8 mouse cellular contexts compared by ENCODE assay signal in genomic region chr19:7436061-7436970, GRCm38 (mm10). TPM values are rescaled to one million over a fixed set of nuclear protein-coding genes. Genes with fewer than 3 reads are reported as not detected.
DNase-seq lines count a peak whose midpoint lies in the region; ATAC-seq lines count a peak whose summit lies in the region.

No protein-coding gene starts in this region.

- H3K27me3 ChIP-seq in forebrain, embryonic 12.5 days: no peaks in the 10 kb centered on the region
- no peaks in the 10 kb centered on the region for H3K27me3 ChIP-seq in forebrain, embryonic 10.5 days (ENCODE audit: poor library complexity, severe bottlenecking)
- H3K27me3 ChIP-seq in embryonic facial prominence, embryonic 13.5 days: no peaks in the 10 kb centered on the region
- H3K27me3 ChIP-seq in intestine, embryonic 15.5 days (replicated peaks): no peaks in the 10 kb centered on the region

- H3K4me3 ChIP-seq in forebrain, embryonic 12.5 days (replicated peaks): no peak overlapping the region
- no peak overlapping the region for H3K4me3 ChIP-seq in forebrain, embryonic 10.5 days
- H3K4me3 ChIP-seq in embryonic facial prominence, embryonic 13.5 days: no peak overlapping the region
- no peak overlapping the region for H3K4me3 ChIP-seq in intestine, embryonic 15.5 days (replicated peaks)

- H3K36me3 ChIP-seq in forebrain, embryonic 12.5 days (replicated peaks): peaks cover 42% of the 10 kb centered on the region
- peaks cover 54% of the 10 kb centered on the region for H3K36me3 ChIP-seq in forebrain, embryonic 10.5 days (replicated peaks)
- H3K36me3 ChIP-seq in embryonic facial prominence, embryonic 13.5 days: peaks cover 36% of the 10 kb centered on the region
- peaks cover 4% of the 10 kb centered on the region; the same call in 1 of the 2 replicates for H3K36me3 ChIP-seq in intestine, embryonic 15.5 days

- H3K4me2 ChIP-seq in forebrain, embryonic 12.5 days: no peak overlapping the region
- H3K4me2 ChIP-seq in embryonic facial prominence, embryonic 13.5 days: no peak overlapping the region
- H3K4me2 ChIP-seq in intestine, embryonic 15.5 days (replicated peaks): no peak overlapping the region

- peaks cover 7% of the 10 kb centered on the region; the same call in 1 of the 2 replicates for H3K4me1 ChIP-seq in forebrain, embryonic 12.5 days
- peaks cover under 1% of the 10 kb centered on the region; the same call in 1 of the 2 replicates for H3K4me1 ChIP-seq in forebrain, embryonic 10.5 days
- H3K4me1 ChIP-seq in embryonic facial prominence, embryonic 13.5 days: peaks cover 4% of the 10 kb centered on the region; the same call in 1 of the 2 replicates
- peaks cover 6% of the 10 kb centered on the region for H3K4me1 ChIP-seq in intestine, embryonic 15.5 days (replicated peaks)

- no peaks in the 10 kb centered on the region for H3K9me3 ChIP-seq in forebrain, embryonic 12.5 days
- H3K9me3 ChIP-seq in forebrain, embryonic 10.5 days: no peaks in the 10 kb centered on the region
- H3K9me3 ChIP-seq in embryonic facial prominence, embryonic 13.5 days: no peaks in the 10 kb centered on the region
- no peaks in the 10 kb centered on the region for H3K9me3 ChIP-seq in intestine, embryonic 15.5 days

- peak overlapping the region; percentile 36; the same call in 1 of the 2 replicates for H3K27ac ChIP-seq in forebrain, embryonic 12.5 days
- H3K27ac ChIP-seq in forebrain, embryonic 10.5 days: no peak overlapping the region
- H3K27ac ChIP-seq in embryonic facial prominence, embryonic 13.5 days: peak overlapping the region; percentile 68; the same call in 1 of the 2 replicates
- H3K27ac ChIP-seq in intestine, embryonic 15.5 days: no peak overlapping the region

- DNase-seq in forebrain, embryonic 10.5 days (ENCODE audit: extremely low spot score, low spot score): no peak
- peak; percentile 77 for DNase-seq in thymus, postnatal 0 days (ENCODE audit: low spot score)
- no peak for DNase-seq in thymus, adult 18-20 months
- peak; percentile 59 for DNase-seq in mesoderm, embryonic 11.5 days (ENCODE audit: low read depth, low spot score)
- DNase-seq in right cerebral cortex, postnatal 25 days: no peak

- peak; percentile 69 for ATAC-seq in forebrain, embryonic 12.5 days (ENCODE audit: low FRiP score)
- ATAC-seq in embryonic facial prominence, embryonic 13.5 days (ENCODE audit: insufficient number of reproducible peaks, insufficient read depth, low FRiP score, low TSS enrichment, low read depth): no peak
- peak; percentile 72 for ATAC-seq in intestine, embryonic 15.5 days

- H3K9ac ChIP-seq in forebrain, embryonic 12.5 days: no peak overlapping the region
- H3K9ac ChIP-seq in embryonic facial prominence, embryonic 13.5 days: no peak overlapping the region
- H3K9ac ChIP-seq in intestine, embryonic 15.5 days: no peak overlapping the region

- 79% methylated on average over 5 of the region's 5 CpGs for WGBS in forebrain, embryonic 12.5 days
- 85% methylated on average over 5 of the region's 5 CpGs for WGBS in forebrain, embryonic 10.5 days
- 72% methylated on average over 5 of the region's 5 CpGs for WGBS in embryonic facial prominence, embryonic 13.5 days
- WGBS in intestine, embryonic 15.5 days: 63% methylated on average over 5 of the region's 5 CpGs

RNA-seq across cellular contexts. Expression of gene 2700081O15Rik, which starts 18.9 kb away (rescaled TPM):
- 16.3 and 18.6 TPM in 2 replicates for polyA plus RNA-seq in forebrain, embryonic 12.5 days (2016; fragmentation: Nextera tagmentation; extraction: Ambion mirVana)
- polyA plus RNA-seq in forebrain, embryonic 10.5 days (2016; fragmentation: Nextera tagmentation; extraction: Ambion mirVana): 5.2 TPM in 2 replicates
- 5.8 and 7.1 TPM in 2 replicates for polyA plus RNA-seq in thymus, postnatal 0 days (2015; fragmentation: Nextera tagmentation; extraction: Ambion mirVana)
- 10.4 and 11.8 TPM in 2 replicates for polyA plus RNA-seq in embryonic facial prominence, embryonic 13.5 days (2015; fragmentation: Nextera tagmentation; extraction: Ambion mirVana)
- polyA plus RNA-seq in intestine, embryonic 15.5 days (2015; fragmentation: Nextera tagmentation; extraction: Ambion mirVana): 5.2 and 5.3 TPM in 2 replicates

RNA-seq across cellular contexts. Expression of gene Rtn3, which starts 46.8 kb away (rescaled TPM):
- 383 and 409 TPM in 2 replicates for polyA plus RNA-seq in forebrain, embryonic 12.5 days (2016; fragmentation: Nextera tagmentation; extraction: Ambion mirVana)
- 237 and 242 TPM in 2 replicates for polyA plus RNA-seq in forebrain, embryonic 10.5 days (2016; fragmentation: Nextera tagmentation; extraction: Ambion mirVana)
- polyA plus RNA-seq in thymus, postnatal 0 days (2015; fragmentation: Nextera tagmentation; extraction: Ambion mirVana): 192 and 207 TPM in 2 replicates
- polyA plus RNA-seq in embryonic facial prominence, embryonic 13.5 days (2015; fragmentation: Nextera tagmentation; extraction: Ambion mirVana): 104 and 112 TPM in 2 replicates
- polyA plus RNA-seq in intestine, embryonic 15.5 days (2015; fragmentation: Nextera tagmentation; extraction: Ambion mirVana): 140 and 143 TPM in 2 replicates

RNA-seq across cellular contexts. Expression of gene Spindoc, which starts 53.5 kb away (rescaled TPM):
- 41.9 and 42.4 TPM in 2 replicates for polyA plus RNA-seq in forebrain, embryonic 12.5 days (2016; fragmentation: Nextera tagmentation; extraction: Ambion mirVana)
- polyA plus RNA-seq in forebrain, embryonic 10.5 days (2016; fragmentation: Nextera tagmentation; extraction: Ambion mirVana): 44.5 and 45.0 TPM in 2 replicates
- polyA plus RNA-seq in thymus, postnatal 0 days (2015; fragmentation: Nextera tagmentation; extraction: Ambion mirVana): 28.6 and 35.2 TPM in 2 replicates
- polyA plus RNA-seq in embryonic facial prominence, embryonic 13.5 days (2015; fragmentation: Nextera tagmentation; extraction: Ambion mirVana): 30.8 and 42.4 TPM in 2 replicates
- polyA plus RNA-seq in intestine, embryonic 15.5 days (2015; fragmentation: Nextera tagmentation; extraction: Ambion mirVana): 20.4 and 20.5 TPM in 2 replicates

RNA-seq across cellular contexts. Expression of gene Atl3, which starts 57.5 kb away (rescaled TPM):
- 8.4 and 9.2 TPM in 2 replicates for polyA plus RNA-seq in forebrain, embryonic 12.5 days (2016; fragmentation: Nextera tagmentation; extraction: Ambion mirVana)
- polyA plus RNA-seq in forebrain, embryonic 10.5 days (2016; fragmentation: Nextera tagmentation; extraction: Ambion mirVana): 7.3 and 7.8 TPM in 2 replicates
- 14.0 and 14.6 TPM in 2 replicates for polyA plus RNA-seq in thymus, postnatal 0 days (2015; fragmentation: Nextera tagmentation; extraction: Ambion mirVana)
- polyA plus RNA-seq in embryonic facial prominence, embryonic 13.5 days (2015; fragmentation: Nextera tagmentation; extraction: Ambion mirVana): 13.5 and 17.5 TPM in 2 replicates
- polyA plus RNA-seq in intestine, embryonic 15.5 days (2015; fragmentation: Nextera tagmentation; extraction: Ambion mirVana): 10.9 and 11.6 TPM in 2 replicates

Comparison
In these comparisons a context has a peak if more than half of its experiments do, and no peak if none do; other contexts are left out.
1. H3K27ac ChIP-seq: peak in forebrain, embryonic 12.5 days (single experiment) and embryonic facial prominence, embryonic 13.5 days (single experiment); none in forebrain, embryonic 10.5 days (single experiment) and intestine, embryonic 15.5 days (single experiment).
2. DNase-seq: peak in thymus, postnatal 0 days (single experiment) and mesoderm, embryonic 11.5 days (single experiment); none in forebrain, embryonic 10.5 days (single experiment), thymus, adult 18-20 months (0 of 2) and right cerebral cortex, postnatal 25 days (single experiment).